ENCODE assay signal across 18 mouse cellular contexts in genomic region chr4:44281597-44282265, GRCm38 (mm10). TPM values are rescaled to one million over a fixed set of nuclear protein-coding genes. Genes with fewer than 3 reads are reported as not detected.
A peak's percentile ranks its signal among the peaks of the same experiment; 100 is the strongest.
DNase-seq lines count a peak whose midpoint lies in the region; ATAC-seq and TF ChIP-seq lines count a peak whose summit lies in the region.
"Had no signal": no experiment of that assay in that cellular context is flagged by ENCODE, and none has a peak within 500 bp of the region (broad histone marks: within the 10 kb centered on the region; RNA-seq: fewer than 3 reads in every experiment).

No protein-coding gene starts in this region.

- ATAC-seq in Patski = peak; percentile 79
- ATAC-seq in liver, embryonic 12.5 days = no peak

- H3K9me3 ChIP-seq in liver, embryonic 12.5 days (replicated peaks) = no peaks in the 10 kb centered on the region
- H3K9me3 ChIP-seq: embryonic facial prominence, embryonic 12.5 days; limb, embryonic 15.5 days; neural tube, embryonic 15.5 days had no signal

- no peak overlapping the region for H3K4me2 ChIP-seq in liver, embryonic 12.5 days
- H3K4me2 ChIP-seq: embryonic facial prominence, embryonic 12.5 days; limb, embryonic 15.5 days; lung, embryonic 14.5 days; midbrain, embryonic 11.5 days; neural tube, embryonic 15.5 days had no signal

- in situ Hi-C loops in Patski (cut with MboI; ENCODE audit: low pct_unique_long_range_greater_than_20kb) = no loop called here

- CTCF ChIA-PET in Patski (lab: Charles Lee) = interaction anchor here (1.0 kb wide), 1 partner anchor 15 kb away, joined by 3 read pairs; no protein-coding TSS in a partner anchor

- H3K4me1 ChIP-seq in liver, embryonic 12.5 days = no peaks in the 10 kb centered on the region
- H3K4me1 ChIP-seq: embryonic facial prominence, embryonic 12.5 days; limb, embryonic 15.5 days; neural tube, embryonic 15.5 days had no signal

- H3K27ac ChIP-seq in liver, embryonic 12.5 days = no peak overlapping the region
- H3K27ac ChIP-seq: embryonic facial prominence, embryonic 12.5 days; layer of hippocampus, adult 2 months; limb, embryonic 15.5 days; neural tube, embryonic 15.5 days had no signal

- no peaks in the 10 kb centered on the region for H3K36me3 ChIP-seq in liver, embryonic 12.5 days
- H3K36me3 ChIP-seq: embryonic facial prominence, embryonic 12.5 days; limb, embryonic 15.5 days; neural tube, embryonic 15.5 days had no signal

- WGBS in liver, embryonic 12.5 days (ENCODE audit: insufficient replicate concordance) = 63% methylated on average over 7 of the region's 7 CpGs

- POLR2A ChIA-PET in Patski (lab: Charles Lee) = no interaction called here

- peak; percentile 36 for DNase-seq in urinary bladder, postnatal 14 days (ENCODE audit: low spot score)
- DNase-seq in urinary bladder, postnatal 10 days (ENCODE audit: low spot score) = no peak
- peak; percentile 77 for DNase-seq in Patski (ENCODE audit: low read depth, low spot score)
- DNase-seq in lung, postnatal 36 days = peak; percentile 58
- DNase-seq in layer of hippocampus, adult 18-20 months (ENCODE audit: low spot score in 2 of 2) = no peak
- no peak for DNase-seq in B cell, adult 2 months
- DNase-seq: cerebellum, adult 11-12 months; cerebellum, postnatal 36 days; heart, adult 18-20 months; lung, embryonic 14.5 days; right cerebral cortex, adult 18-20 months; thymus, postnatal 36 days had no signal

- no peak for TF ChIP-seq CTCF in Patski (IDR thresholded peaks at IDR 0.05)

- H3K4me3 ChIP-seq in liver, embryonic 12.5 days = no peak overlapping the region
- H3K4me3 ChIP-seq: embryonic facial prominence, embryonic 12.5 days; layer of hippocampus, adult 2 months; limb, embryonic 15.5 days; neural tube, embryonic 15.5 days had no signal

- no peaks in the 10 kb centered on the region for H3K27me3 ChIP-seq in Patski
- H3K27me3 ChIP-seq in liver, embryonic 12.5 days (replicated peaks) = no peaks in the 10 kb centered on the region
- H3K27me3 ChIP-seq: embryonic facial prominence, embryonic 12.5 days; limb, embryonic 15.5 days; neural tube, embryonic 15.5 days had no signal

- H3K9ac ChIP-seq in liver, embryonic 12.5 days = no peak overlapping the region
- H3K9ac ChIP-seq: embryonic facial prominence, embryonic 12.5 days; limb, embryonic 15.5 days; lung, embryonic 14.5 days; neural tube, embryonic 15.5 days had no signal

RNA-seq across cellular contexts. Expression of gene Melk, which starts 18.9 kb away (rescaled TPM):
- polyA plus RNA-seq in Patski (2021) = 13.7 TPM
- not detected for total RNA-seq in layer of hippocampus, adult 18-20 months (2021)
- 28.0 TPM in 2 replicates for polyA plus RNA-seq in liver, embryonic 12.5 days (2016; fragmentation: Nextera tagmentation; extraction: Ambion mirVana)

RNA-seq across cellular contexts. Expression of gene Rnf38, which starts 48.1 kb away (rescaled TPM):
- polyA plus RNA-seq in Patski (2021) = 26.1 TPM
- 10 to 100 TPM; 47.1 to 49.8 TPM for total RNA-seq in layer of hippocampus, adult 18-20 months (2021)
- polyA plus RNA-seq in liver, embryonic 12.5 days (2016; fragmentation: Nextera tagmentation; extraction: Ambion mirVana) = 15.3 and 16.7 TPM in 2 replicates

Comparison
In these comparisons a context has a peak if more than half of its experiments do, and no peak if none do; other contexts are left out.
1. DNase-seq: peak in urinary bladder, postnatal 14 days (single experiment), Patski (single experiment) and lung, postnatal 36 days (single experiment); none in urinary bladder, postnatal 10 days (single experiment), layer of hippocampus, adult 18-20 months (0 of 2) and B cell, adult 2 months (0 of 2).